Mouse (Mus musculus) midbrain, embryonic 12.5 days (tissue): ENCODE results near the gene Fam198b. TPM values are rescaled to one million over a fixed set of nuclear protein-coding genes. Genes with fewer than 3 reads are reported as not detected.
"Not testable (repeated sequence)": the region's sequence is repeated elsewhere in the genome, so short reads cannot be mapped to it uniquely, and the experiment has no call there.

Experiments used
- ATAC-seq: fragments of 200-750 bp; cut with Nextera tagmentation; 2 replicates; pipeline ENCODE4 v1.8.0; 2017; ENCODE audit warnings: low read depth, moderate TSS enrichment, moderate library complexity; ENCODE audit not compliant: low FRiP score
- H3K27ac ChIP-seq: fragments of 300-500 bp; sonication (generic); replicated peaks from 2 replicates; pipeline ENCODE4 v1.5.1; 2016; ENCODE audit warnings: mild to moderate bottlenecking
- H3K27me3 ChIP-seq: fragments of 300-500 bp; sonication (generic); 2 replicates; pipeline ENCODE4 v1.6.1; 2016; ENCODE audit warnings: mild to moderate bottlenecking
- H3K36me3 ChIP-seq: fragments of 300-500 bp; sonication (generic); 2 replicates; pipeline ENCODE4 v1.6.1; 2016
- H3K4me1 ChIP-seq: fragments of 300-500 bp; sonication (generic); 2 replicates; pipeline ENCODE4 v1.6.1; 2016
- H3K4me2 ChIP-seq: fragments of 300-500 bp; sonication (generic); replicated peaks from 2 replicates; pipeline ENCODE4 v1.6.1; 2016; ENCODE audit warnings: mild to moderate bottlenecking, moderate library complexity
- H3K4me3 ChIP-seq: fragments of 300-500 bp; sonication (generic); 2 replicates; pipeline ENCODE4 v1.5.1; 2016; ENCODE audit warnings: mild to moderate bottlenecking
- H3K9ac ChIP-seq: fragments of 300-500 bp; sonication (generic); replicated peaks from 2 replicates; pipeline ENCODE4 v1.6.1; 2016; ENCODE audit warnings: mild to moderate bottlenecking, moderate library complexity
- H3K9me3 ChIP-seq: fragments of 300-500 bp; sonication (generic); 2 replicates; pipeline ENCODE4 v1.6.1; 2016; ENCODE audit warnings: mild to moderate bottlenecking
- WGBS: fragments of 180-500 bp; shearing (Covaris S2); methylation state at CpG from one replicate; pipeline ENCODE4 v1.1.7; 2016; 5-methylcytosine and 5-hydroxymethylcytosine counted together
- polyA plus RNA-seq: library from polyadenylated mRNA; unstranded; fragments of >200 nt; fragmentation: Nextera tagmentation; extraction: Ambion mirVana; gene quantifications from 2 replicates; pipeline ENCODE4 v1.2.1, GENCODE M21; 2016

Gene Fam198b
- polyA plus RNA-seq, 1 experiment from 2014 or later = 2.8 TPM

DNA sequence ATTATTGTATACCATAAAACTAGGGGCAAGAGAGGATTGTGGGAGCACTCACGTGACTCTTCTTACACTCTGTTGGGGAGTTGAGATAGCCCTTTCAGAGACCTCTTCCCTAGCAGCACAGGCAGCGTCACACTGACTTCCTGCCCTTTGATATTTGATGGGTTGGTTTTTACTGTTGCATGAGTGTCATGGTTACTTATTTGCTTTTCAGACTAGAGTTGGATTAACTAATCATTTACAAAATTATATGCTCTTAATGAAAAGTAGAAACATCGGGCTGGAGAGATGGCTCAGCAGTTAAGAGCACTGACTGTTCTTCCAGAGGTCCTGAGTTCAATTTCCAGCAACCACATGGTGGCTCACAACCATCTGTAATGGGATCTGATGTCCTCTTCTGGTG is 85.2 kb downstream of the Fam198b start:
- ATAC-seq, H3K27ac ChIP-seq, H3K27me3 ChIP-seq, H3K4me1 ChIP-seq, H3K9ac ChIP-seq, H3K4me2 ChIP-seq, H3K4me3 ChIP-seq, H3K9me3 ChIP-seq, H3K36me3 ChIP-seq: not testable (repeated sequence)
- WGBS = 82% methylated on average over 3 of the region's 3 CpGs

DNA sequence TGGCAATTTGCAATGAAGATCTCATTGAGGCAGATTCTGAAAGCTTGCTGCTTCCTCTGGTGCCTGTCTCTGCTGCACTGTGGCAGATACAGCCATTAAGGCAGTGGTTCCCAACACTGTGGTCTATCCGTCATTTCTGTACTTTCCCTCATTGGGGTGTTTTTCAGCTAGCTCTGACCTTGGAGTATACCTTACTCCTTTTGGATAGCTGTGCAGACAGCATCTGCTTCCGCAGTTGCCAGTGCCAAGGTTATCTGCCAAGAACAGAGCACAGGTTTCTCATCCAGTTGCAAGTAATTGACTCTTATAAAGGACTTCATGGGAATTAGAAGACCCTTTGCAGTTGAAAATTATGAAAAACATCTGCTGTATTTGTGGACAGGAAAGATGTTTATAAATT is 85.7 kb downstream of the Fam198b start:
- no peak for ATAC-seq
- no peak overlapping the region for H3K4me2 ChIP-seq
- no peaks in the 10 kb centered on the region; the same call in 1 of the 2 replicates for H3K4me1 ChIP-seq
- H3K9ac ChIP-seq = no peak overlapping the region
- 86% methylated on average over 2 of the region's 2 CpGs for WGBS
- no peak overlapping the region for H3K27ac ChIP-seq
- H3K36me3 ChIP-seq = no peaks in the 10 kb centered on the region
- H3K4me3 ChIP-seq = no peak overlapping the region
- H3K27me3 ChIP-seq = no peaks in the 10 kb centered on the region
- no peaks in the 10 kb centered on the region for H3K9me3 ChIP-seq

DNA sequence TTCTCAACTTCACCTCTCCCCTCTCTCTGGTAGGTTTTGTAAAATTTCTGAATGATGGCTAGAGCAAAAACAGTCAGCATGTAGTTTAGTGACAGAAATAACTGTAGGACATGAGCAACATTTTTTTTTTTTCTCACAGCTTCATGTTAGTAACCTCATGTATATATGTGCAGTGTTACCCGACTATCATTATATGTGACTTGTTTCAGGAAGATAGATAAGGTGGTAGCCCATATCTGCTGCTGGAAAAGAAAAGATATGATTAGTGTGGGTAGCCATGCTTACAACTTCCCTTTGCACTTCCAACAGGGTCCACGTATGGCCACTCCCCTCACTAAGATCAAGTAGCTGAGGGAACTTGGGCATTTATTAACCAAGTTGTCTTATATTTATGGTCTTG is 86.2 kb downstream of the Fam198b start:
- WGBS = 89% methylated on average over 2 of the region's 2 CpGs
- no peaks in the 10 kb centered on the region for H3K9me3 ChIP-seq
- H3K27me3 ChIP-seq = no peaks in the 10 kb centered on the region
- H3K27ac ChIP-seq = no peak overlapping the region
- ATAC-seq = no peak
- no peak overlapping the region for H3K4me3 ChIP-seq
- no peak overlapping the region for H3K4me2 ChIP-seq
- H3K9ac ChIP-seq = no peak overlapping the region
- H3K36me3 ChIP-seq = no peaks in the 10 kb centered on the region
- no peaks in the 10 kb centered on the region; the same call in 1 of the 2 replicates for H3K4me1 ChIP-seq

DNA sequence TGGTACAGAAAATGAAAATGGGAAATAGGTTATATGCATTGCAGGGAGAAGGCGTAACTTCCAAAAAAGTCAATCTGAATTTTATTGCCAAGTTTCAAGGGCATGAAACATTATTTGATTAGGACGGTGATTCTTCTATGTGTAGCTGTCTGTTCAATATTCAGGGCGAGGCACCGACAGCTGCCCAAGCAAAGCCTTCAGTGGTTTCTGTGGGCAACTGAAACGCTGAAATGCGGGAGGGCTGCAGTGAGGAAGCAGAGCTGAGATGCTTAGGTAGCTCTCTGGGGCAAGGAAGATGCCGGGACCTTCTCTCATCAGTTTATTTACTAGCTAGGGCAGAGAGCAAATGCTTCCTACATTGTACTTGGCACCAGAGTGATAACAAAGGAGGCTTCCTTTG is 87.2 kb downstream of the Fam198b start:
- Histone ChIP-seq H3K27me3 (no peaks in the 10 kb centered on the region), H3K9ac (no peak overlapping the region), H3K4me3 (no peak overlapping the region), H3K27ac (no peak overlapping the region), H3K9me3 (no peaks in the 10 kb centered on the region), H3K4me1 (no peaks in the 10 kb centered on the region; the same call in 1 of the 2 replicates), H3K4me2 (no peak overlapping the region), H3K36me3 (no peaks in the 10 kb centered on the region)
- no peak for ATAC-seq
- WGBS = 78% methylated on average over 7 of the region's 7 CpGs

DNA sequence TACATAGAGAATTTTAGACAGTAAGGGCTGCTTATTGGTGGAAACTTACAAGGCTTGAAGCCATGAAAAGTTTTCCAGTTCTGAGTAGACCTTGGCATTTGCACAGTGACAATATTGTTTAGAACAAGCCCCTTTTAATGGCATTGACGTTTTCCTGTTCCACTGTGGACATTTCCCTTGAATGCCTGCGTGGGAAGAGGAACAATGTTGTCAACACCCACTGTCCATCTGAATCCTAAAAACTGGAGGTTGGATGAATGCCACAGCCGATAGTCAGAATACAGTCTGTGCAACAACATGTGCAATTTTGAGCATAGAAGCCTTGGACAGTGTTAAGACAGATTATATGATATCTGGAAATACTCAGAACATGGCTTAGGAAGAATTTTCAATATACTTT is 92.5 kb downstream of the Fam198b start:
- Histone ChIP-seq H3K36me3 (no peaks in the 10 kb centered on the region), H3K9me3 (no peaks in the 10 kb centered on the region), H3K27me3 (no peaks in the 10 kb centered on the region), H3K4me2 (no peak overlapping the region), H3K4me3 (no peak overlapping the region), H3K27ac (no peak overlapping the region), H3K9ac (no peak overlapping the region), H3K4me1 (no peaks in the 10 kb centered on the region; the same call in 1 of the 2 replicates)
- ATAC-seq = no peak
- WGBS = 77% methylated on average over 3 of the region's 3 CpGs

DNA sequence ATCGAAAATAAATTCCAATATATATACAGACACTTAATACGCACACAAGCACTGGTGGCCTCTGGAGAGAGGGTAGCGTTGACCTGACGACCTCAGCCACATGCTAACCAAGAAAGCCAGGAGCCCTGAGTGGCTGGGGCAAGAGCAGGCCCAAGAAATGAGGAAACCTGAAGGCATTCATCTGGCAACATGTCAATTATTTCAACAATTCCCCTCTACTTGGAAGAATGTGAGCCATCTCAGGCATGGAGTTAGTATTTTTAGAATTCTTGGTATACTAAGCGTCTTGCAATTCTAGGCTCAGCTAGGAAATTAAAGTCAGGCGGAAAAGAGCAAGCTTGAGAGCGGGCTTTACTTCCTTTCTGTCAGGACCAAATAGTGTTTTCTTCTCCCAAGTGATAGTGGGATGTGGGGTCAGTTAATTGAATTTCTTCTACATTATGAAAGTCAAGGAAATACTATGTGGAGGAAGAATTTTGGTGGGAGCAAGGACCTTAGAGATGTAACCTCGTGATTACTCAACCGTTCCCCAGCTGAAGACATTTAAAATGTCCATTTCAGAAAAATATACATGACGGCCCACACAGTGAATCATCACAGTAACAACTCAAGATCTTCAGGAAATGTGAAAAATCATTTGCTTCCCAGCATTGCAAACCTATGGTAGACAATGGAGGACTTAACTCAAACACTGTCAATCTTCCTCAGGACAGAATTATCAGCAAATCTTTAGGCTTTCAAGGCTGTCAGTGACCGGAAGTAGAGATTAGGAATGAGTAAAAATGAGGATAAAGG is 93.5 kb downstream of the Fam198b start:
- no peaks in the 10 kb centered on the region; the same call in 1 of the 2 replicates for H3K4me1 ChIP-seq
- H3K9ac ChIP-seq = no peak overlapping the region
- H3K4me3 ChIP-seq = no peak overlapping the region
- H3K9me3 ChIP-seq = no peaks in the 10 kb centered on the region
- 77% methylated on average over 11 of the region's 11 CpGs for WGBS
- no peaks in the 10 kb centered on the region for H3K36me3 ChIP-seq
- no peak for ATAC-seq
- no peak overlapping the region; the same call in 1 of the 2 replicates for H3K27ac ChIP-seq
- no peaks in the 10 kb centered on the region for H3K27me3 ChIP-seq
- H3K4me2 ChIP-seq = no peak overlapping the region

DNA sequence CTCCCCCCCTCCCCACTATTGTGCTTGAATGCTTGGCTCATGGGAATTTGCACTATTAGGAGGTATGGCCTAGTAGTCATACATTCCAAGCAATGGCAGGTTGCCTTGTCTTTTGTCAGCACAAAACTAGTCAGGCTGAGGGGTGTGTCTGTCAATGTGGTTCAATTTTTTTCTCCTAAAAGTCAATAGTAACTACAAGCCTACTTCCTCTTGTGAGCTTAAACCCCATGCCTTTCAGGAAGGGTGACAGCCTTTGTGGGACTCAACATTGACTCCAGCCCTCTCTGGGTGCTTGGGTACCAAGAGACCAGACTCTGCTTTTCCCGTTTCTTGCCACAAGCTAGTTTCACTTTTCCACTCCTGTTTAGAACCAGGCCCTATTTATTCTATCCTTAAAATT is 96.4 kb downstream of the Fam198b start:
- no peak for ATAC-seq
- Histone ChIP-seq H3K4me3 (no peak overlapping the region), H3K4me1 (no peaks in the 10 kb centered on the region), H3K9ac (no peak overlapping the region), H3K4me2 (no peak overlapping the region), H3K27me3 (no peaks in the 10 kb centered on the region), H3K9me3 (no peaks in the 10 kb centered on the region), H3K27ac (no peak overlapping the region), H3K36me3 (no peaks in the 10 kb centered on the region)
- 88% methylated on average over 1 of the region's 1 CpGs for WGBS

DNA sequence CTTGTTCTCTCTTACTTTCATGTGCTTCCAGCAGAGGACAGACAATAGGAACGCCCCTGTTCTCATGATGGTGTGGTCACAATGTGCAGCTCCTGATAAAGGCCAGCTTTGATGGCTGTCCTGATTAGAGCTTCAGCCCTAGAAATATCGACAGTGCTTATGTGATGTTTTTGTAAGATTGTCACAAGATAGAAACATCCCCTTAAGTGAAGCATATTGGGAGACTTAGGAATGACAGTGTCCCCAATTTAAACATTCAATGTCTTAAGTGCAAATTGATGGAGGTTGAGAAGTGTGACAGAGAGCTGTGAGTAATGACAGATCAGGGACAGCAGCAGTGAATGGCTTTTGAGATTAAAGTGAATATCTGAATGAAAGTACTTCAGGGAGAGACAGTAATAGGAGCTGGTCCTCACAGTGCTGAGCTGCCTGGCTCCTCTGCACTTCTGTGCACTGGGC is 99.7 kb downstream of the Fam198b start:
- no peak for ATAC-seq
- no peaks in the 10 kb centered on the region for H3K9me3 ChIP-seq

DNA sequence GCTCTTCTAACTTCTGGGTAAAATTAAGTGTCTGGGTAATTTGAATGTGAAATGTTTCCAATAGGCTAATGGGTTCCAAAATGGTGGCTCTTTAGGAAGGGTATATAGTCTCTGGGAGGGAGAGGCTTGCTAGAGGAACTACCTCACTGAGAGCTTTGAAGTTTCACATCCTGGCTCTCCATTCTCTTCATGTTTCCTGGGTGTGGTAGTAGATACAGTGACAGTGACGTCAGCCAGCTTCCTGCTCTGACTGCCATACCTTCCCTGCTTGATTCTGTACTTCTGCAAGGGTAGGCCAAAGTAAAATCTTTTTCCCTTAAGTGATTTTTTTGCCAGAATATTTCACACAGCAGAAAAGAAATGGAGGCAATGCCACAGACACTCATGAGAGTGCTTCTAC is 100.2 kb downstream of the Fam198b start:
- ATAC-seq = no peak

More for the DNA sequence above, 99.7 kb downstream of the Fam198b start:
- no peak overlapping the region for H3K4me2 ChIP-seq
- WGBS = 75% methylated on average over 2 of the region's 2 CpGs
- no peak overlapping the region for H3K4me3 ChIP-seq
- no peaks in the 10 kb centered on the region for H3K36me3 ChIP-seq
- no peak overlapping the region for H3K27ac ChIP-seq
- no peaks in the 10 kb centered on the region for H3K27me3 ChIP-seq
- no peaks in the 10 kb centered on the region for H3K4me1 ChIP-seq
- H3K9ac ChIP-seq = no peak overlapping the region

DNA sequence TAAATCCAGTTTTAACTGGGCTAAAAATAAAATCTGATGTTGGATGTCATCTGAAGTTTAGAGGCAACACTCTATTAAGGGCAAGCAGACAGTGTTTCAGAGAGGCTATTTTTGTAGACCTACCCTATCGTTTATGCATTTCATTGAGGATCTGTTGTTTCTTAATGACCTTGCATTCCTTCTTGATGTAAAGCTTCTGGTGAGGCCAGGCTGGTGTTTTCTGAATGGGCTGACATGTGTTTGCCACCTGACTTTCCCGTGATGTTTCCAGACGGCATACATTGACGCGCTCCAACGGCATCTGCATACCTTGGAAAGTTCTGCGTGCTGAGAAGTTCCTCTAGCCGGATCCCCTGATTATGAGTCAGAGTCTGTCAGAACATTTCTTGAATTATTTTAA is 104.9 kb downstream of the Fam198b start:
- H3K27me3 ChIP-seq = no peaks in the 10 kb centered on the region
- no peak for ATAC-seq
- no peak overlapping the region for H3K4me2 ChIP-seq
- H3K4me3 ChIP-seq = no peak overlapping the region
- H3K9me3 ChIP-seq = no peaks in the 10 kb centered on the region
- no peaks in the 10 kb centered on the region for H3K4me1 ChIP-seq
- no peak overlapping the region for H3K9ac ChIP-seq
- H3K36me3 ChIP-seq = no peaks in the 10 kb centered on the region
- WGBS = 84% methylated on average over 8 of the region's 8 CpGs
- no peak overlapping the region for H3K27ac ChIP-seq

More for the DNA sequence above, 100.2 kb downstream of the Fam198b start:
- 78% methylated on average over 1 of the region's 1 CpGs for WGBS
- no peak overlapping the region for H3K27ac ChIP-seq
- no peak overlapping the region for H3K4me3 ChIP-seq
- H3K4me1 ChIP-seq = no peaks in the 10 kb centered on the region
- no peak overlapping the region for H3K4me2 ChIP-seq
- H3K27me3 ChIP-seq = no peaks in the 10 kb centered on the region
- no peak overlapping the region for H3K9ac ChIP-seq
- no peaks in the 10 kb centered on the region for H3K36me3 ChIP-seq
- no peaks in the 10 kb centered on the region for H3K9me3 ChIP-seq

DNA sequence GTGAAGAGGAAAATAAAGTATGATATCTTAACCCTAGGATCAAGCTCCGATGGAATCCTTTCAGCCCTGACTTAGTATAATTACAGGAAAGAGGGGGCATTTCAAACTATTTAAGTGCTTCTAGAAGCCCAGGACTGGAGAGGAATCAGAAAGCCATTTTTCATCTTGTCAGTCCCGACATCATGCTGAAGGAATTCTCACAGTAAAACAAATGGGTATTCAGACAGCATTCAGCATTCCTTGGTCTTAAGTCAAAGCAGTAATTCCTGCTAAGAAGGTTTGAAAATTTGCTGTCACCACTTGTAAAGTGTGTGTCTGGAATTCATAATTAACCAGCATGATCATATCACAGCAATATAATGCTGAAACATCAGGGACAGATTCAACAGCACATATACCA is 105.6 kb downstream of the Fam198b start:
- no peak overlapping the region for H3K9ac ChIP-seq
- no peaks in the 10 kb centered on the region for H3K4me1 ChIP-seq
- no peak overlapping the region for H3K4me3 ChIP-seq
- no peaks in the 10 kb centered on the region for H3K36me3 ChIP-seq
- no peak for ATAC-seq
- WGBS = 69% methylated on average over 2 of the region's 2 CpGs
- no peaks in the 10 kb centered on the region for H3K27me3 ChIP-seq
- H3K27ac ChIP-seq = no peak overlapping the region
- no peak overlapping the region for H3K4me2 ChIP-seq
- H3K9me3 ChIP-seq = no peaks in the 10 kb centered on the region

DNA sequence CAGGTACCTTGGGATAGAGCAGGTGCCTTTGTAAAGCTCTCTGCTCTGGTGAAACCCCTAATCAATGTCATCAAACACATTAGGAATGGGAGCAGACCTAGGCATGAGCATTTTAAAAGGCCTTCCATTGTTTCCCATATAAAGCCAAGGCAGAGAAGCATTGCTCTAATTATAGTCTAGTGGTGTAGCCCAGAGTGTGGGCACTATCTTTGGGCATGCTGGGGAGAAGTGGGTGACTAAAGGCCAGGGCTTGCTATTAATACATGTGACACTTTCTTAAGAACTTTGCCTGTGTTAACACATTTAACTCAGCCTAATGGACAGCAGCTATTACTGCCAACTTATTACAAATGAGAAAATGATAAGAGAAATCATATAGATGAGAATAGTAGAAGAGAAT is 106.1 kb downstream of the Fam198b start:
- H3K4me1 ChIP-seq = no peaks in the 10 kb centered on the region

More for the DNA sequence above, 106.1 kb downstream of the Fam198b start:
- H3K9ac ChIP-seq = no peak overlapping the region
- H3K27ac ChIP-seq = no peak overlapping the region
- H3K36me3 ChIP-seq = no peaks in the 10 kb centered on the region
- H3K27me3 ChIP-seq = no peaks in the 10 kb centered on the region
- H3K4me2 ChIP-seq = no peak overlapping the region
- no peak overlapping the region for H3K4me3 ChIP-seq
- no peak for ATAC-seq
- no peaks in the 10 kb centered on the region for H3K9me3 ChIP-seq
